Mouse (Mus musculus) liver (tissue): ENCODE measurements around the gene Ttc25.
"Not testable (repeated sequence)": the region's sequence is repeated elsewhere in the genome, so short reads cannot be mapped to it uniquely, and the experiment has no call there.

Experiments used
- DNase-seq: peaks from one replicate; pipeline ENCODE4 v3.0.0-alpha.2; 2020; ENCODE audit warnings: mixed read lengths

The Ttc25 gene

GRCm38 (mm10) chr11:100574708-100575483, 29.5 kb downstream of the Ttc25 start, which contains the start of gene Cnp:
Gene Cnp, plus strand, starts transcription at chr11:100574904.
- peak; percentile 79 for DNase-seq

GRCm38 (mm10) chr11:100575484-100575855, 30.1 kb downstream of the Ttc25 start:
- DNase-seq = peak; percentile 23

GRCm38 (mm10) chr11:100576256-100576655, 30.8 kb downstream of the Ttc25 start:
- no peak for DNase-seq

GRCm38 (mm10) chr11:100577852-100578599, 32.6 kb downstream of the Ttc25 start:
- no peak for DNase-seq

GRCm38 (mm10) chr11:100579116-100579799, 33.9 kb downstream of the Ttc25 start:
- DNase-seq = no peak

GRCm38 (mm10) chr11:100580275-100580674, 34.9 kb downstream of the Ttc25 start:
- no peak for DNase-seq

GRCm38 (mm10) chr11:100581756-100582155, 36.3 kb downstream of the Ttc25 start:
- no peak for DNase-seq

- DNase-seq = not testable (repeated sequence)
These were observed 37.0 kb downstream of the Ttc25 start for GRCm38 (mm10) chr11:100582413-100582812.

- DNase-seq = no peak
These were observed 37.4 kb downstream of the Ttc25 start for GRCm38 (mm10) chr11:100582836-100583235.

GRCm38 (mm10) chr11:100584561-100584961, 39.2 kb downstream of the Ttc25 start:
- DNase-seq = no peak

- DNase-seq = no peak
These were observed 39.7 kb downstream of the Ttc25 start for GRCm38 (mm10) chr11:100585148-100585547.

GRCm38 (mm10) chr11:100588462-100588861, 43.1 kb downstream of the Ttc25 start:
- DNase-seq = no peak

GRCm38 (mm10) chr11:100592346-100593046, 47.1 kb downstream of the Ttc25 start:
- DNase-seq = no peak

GRCm38 (mm10) chr11:100594608-100595007, 49.2 kb downstream of the Ttc25 start:
- DNase-seq = no peak

- no peak for DNase-seq
These were observed 50.1 kb downstream of the Ttc25 start for GRCm38 (mm10) chr11:100595533-100595932.

GRCm38 (mm10) chr11:100598074-100598473, 52.7 kb downstream of the Ttc25 start:
- no peak for DNase-seq

- DNase-seq = no peak
These were observed 56.0 kb downstream of the Ttc25 start for GRCm38 (mm10) chr11:100601372-100601771.

GRCm38 (mm10) chr11:100603155-100603554, 57.7 kb downstream of the Ttc25 start:
- no peak for DNase-seq

- no peak for DNase-seq
These were observed 58.4 kb downstream of the Ttc25 start for GRCm38 (mm10) chr11:100603813-100604212.

GRCm38 (mm10) chr11:100604321-100605005, 59.1 kb downstream of the Ttc25 start:
- DNase-seq = no peak

- no peak for DNase-seq
These were observed 60.0 kb downstream of the Ttc25 start for GRCm38 (mm10) chr11:100605451-100605850.

- no peak for DNase-seq
These were observed 61.7 kb downstream of the Ttc25 start for GRCm38 (mm10) chr11:100607121-100607520.
